Mouse (Mus musculus) lung, postnatal 14 days (tissue): ENCODE measurements at regions not wholly inside any gene's neighbourhood (a gene's known extent, or its start where the extent isn't known, plus 50 kb on each side); places are given as distances from the start of the nearest gene placed in this dataset.
"Not testable (repeated sequence)": the region's sequence is repeated elsewhere in the genome, so short reads cannot be mapped to it uniquely, and the experiment has no call there.

ENCODE experiments used
- DNase-seq: peaks from one replicate; pipeline ENCODE4 v3.0.0; 2021

DNA sequence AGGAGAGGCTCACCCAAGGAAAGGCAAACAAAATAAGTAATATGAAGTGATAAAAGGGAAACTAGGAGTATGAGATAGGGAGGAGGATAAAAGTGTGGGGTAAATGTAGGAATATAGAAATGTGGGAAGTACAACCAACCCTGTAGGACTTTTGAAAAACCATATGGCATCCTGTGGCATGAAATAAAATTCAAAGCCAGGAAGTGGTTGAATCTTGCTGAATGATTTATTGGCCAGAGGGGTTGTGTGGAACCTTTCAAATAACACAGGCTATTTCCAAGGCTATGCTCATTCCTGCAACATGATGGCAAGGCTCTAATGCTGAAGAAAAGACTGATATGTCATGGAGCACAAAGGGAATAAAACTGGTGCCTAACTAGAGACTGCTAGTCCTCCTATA lies 347.9 kb downstream of the Gm11232 start:
- DNase-seq: no peak

DNA sequence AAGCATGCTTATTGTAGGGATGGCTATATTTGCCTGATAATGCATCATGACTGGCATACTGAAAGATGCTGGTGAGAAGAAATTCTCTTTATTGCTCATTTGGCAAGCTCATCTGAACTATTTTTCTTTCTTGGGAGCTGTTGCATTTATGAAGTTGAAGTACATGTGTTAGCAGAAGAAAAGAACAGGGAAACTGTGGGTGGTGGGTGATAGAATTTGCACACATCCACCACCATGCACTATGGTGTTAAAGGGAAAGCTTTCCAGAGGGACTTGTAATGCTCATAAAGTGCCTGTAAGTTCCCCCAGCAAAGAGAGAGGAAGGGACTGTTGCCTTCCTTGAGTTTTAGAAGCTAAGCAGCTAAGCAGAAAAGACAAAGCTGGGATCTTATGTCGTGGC lies 367.3 kb downstream of the Gm11232 start:
- no peak for DNase-seq

DNA sequence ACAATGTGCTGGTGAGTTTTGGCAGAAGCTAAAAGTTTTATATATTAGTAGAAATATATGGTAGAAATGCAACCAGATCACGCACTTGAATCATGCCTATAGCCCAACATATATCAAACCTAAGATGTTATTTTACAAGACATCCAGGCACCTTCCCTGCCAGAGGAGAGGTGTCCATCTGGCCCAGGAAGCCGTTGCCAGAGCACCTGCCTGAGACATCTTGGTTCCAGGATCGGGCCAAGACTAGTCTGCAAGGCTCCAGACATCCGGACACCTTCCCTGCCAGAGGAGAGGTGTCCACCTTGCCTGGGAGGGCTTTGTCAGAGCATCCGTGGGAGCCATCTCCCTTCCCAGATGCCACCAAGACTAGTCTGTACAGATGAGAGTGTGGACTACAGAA lies 388.5 kb downstream of the Gm11232 start:
- DNase-seq: no peak

DNA sequence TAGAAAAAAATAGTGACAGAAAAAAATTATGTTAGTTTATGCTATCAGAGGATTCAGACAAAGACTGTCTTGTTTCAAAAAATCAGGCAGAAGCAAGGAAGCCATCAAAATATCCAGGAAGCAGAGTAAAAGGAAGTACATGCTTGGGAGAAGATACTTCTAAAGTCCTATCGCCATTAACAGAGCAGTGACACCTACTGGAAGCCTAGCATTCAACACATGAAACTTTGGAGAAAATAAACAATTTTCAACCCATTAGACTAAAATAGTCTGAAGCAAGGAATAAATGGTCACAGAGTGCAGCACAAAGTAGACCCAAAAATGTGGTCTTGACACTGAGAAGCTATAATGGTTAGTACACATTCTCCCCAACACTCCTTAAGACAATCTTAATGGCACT lies 394.0 kb downstream of the Gm11232 start:
- no peak for DNase-seq

DNA sequence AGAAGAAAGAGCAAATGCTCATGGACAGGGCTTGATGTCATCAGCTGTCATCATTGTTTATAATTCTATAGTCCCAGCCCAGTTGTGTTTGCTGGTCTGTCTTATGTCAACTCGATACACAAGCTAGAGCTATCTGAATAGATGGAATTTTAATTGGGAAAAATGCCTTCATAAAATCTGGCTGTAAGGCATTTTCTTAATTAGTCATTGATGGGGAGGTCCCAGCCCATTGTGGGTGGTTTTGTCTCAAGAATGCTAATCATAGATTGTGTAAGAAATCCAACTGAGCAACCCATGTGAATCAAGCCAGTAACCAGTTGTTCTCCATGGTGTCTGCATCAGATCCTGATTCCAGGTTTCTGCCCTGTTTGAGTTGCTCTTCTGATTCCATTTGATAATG lies 400.1 kb downstream of the Gm11232 start:
- no peak for DNase-seq

DNA sequence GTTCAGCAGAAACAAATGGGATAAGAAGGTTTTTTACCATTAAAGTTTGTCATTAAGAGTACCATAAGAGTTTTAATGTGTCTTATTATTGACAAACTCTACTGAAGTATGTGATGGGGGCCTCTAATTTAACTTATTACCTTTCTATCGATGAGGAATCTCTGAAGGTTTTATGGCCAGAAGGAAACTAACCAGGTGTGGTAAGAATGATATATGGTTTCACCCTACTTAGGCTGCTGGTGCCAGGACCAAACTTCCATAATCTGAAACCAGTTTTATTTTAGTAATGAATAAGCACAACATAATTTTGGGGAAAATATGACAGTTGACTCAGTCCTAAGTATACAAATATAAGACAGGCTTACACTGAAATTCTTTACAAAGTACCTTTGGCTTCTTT lies 401.1 kb downstream of the Gm11232 start:
- no peak for DNase-seq

DNA sequence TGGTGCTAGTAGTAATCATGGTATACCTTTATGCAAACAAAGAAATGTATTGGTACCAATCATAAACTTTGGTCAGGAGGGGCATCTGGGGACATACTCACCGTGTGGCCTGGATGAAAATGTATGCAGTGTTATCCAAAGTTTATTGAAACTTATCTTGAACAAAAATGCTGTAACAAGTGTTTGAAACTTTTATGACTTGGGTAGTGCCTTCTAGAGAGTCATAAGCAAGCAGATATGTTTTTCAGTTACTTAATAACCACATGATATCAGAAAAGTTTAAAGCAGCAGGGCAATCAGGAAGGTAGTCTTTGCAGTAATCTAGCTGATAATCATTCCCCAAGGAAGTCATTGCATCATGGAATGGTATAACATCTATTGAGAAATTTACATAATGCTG lies 401.5 kb downstream of the Gm11232 start:
- no peak for DNase-seq

DNA sequence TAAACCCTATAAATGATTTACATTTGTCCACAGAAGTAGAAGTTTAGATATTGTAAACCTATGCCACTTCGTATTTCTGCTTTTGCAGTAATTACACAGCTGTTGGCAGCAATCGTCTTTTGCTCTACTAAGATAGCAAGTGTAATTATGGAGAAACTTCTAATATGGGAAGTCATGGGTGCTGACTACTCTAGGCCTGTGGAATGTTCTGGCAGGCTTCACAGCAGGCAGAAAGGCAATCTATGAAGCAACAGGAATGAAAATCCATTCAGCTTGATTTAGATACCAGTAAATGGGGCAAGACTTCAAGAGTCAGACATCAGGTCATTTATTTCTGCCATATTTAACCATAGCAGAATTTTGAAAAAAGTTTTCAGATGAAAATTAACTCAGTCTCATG lies 405.9 kb downstream of the Gm11232 start:
- DNase-seq: no peak

DNA sequence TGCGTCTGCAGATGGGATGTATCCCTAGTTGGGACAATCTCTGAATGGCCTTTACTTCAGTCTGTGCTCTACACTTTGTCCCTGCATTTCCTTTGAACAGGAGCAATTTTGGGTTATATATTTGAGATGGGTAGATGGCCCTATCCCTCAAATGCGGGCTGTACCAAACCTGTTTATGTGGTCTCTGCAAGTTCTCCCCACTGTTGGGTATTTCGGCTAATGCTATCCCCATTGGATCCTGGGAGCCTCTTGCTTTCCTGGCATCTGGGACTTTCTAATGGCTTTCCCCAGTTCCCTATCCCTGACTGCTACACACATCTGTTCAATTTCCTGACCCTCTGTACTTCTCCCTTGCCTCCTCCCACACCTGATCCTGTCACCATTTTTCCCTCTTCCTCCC lies 414.7 kb downstream of the Gm11232 start:
- DNase-seq: no peak

DNA sequence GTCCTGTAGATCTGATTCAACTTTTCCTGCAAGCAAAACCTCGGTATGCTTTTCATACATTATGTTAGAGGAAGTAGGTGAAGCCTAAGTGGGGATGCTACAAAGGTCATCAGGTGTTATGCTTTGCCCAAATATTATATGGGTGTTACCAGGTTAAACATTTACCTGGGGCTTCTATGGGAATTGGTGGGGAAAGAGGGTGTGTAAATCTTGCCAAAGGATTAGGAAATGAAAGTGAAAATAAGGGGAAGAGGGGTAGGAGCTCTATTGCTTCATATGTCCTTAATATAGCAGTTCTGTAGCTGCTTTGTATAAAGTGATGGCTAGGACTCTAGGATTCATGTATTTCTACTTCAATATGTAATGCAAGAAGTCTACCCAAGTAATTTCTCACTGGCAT lies 419.2 kb downstream of the Gm11232 start:
- no peak for DNase-seq

DNA sequence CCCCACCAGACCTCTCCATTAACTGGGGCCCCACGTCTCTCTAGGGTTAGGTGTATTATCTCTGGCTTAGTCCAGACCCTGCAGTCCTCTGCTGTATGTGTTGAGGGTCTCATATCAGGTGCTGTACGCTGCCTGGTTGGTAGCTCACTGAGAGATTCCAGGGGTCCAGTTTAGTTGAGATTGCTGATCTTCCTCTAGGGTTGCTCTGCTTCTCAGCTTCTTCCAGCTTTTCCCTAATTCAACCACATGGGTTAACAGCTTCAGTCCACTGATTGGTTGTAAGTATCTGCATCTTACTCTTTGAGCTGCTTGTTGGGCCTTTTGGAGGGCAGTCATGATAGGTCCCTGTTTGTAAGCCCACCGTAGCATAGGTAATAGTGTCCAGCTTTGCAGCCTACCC lies 425.1 kb downstream of the Gm11232 start:
- DNase-seq: no peak

DNA sequence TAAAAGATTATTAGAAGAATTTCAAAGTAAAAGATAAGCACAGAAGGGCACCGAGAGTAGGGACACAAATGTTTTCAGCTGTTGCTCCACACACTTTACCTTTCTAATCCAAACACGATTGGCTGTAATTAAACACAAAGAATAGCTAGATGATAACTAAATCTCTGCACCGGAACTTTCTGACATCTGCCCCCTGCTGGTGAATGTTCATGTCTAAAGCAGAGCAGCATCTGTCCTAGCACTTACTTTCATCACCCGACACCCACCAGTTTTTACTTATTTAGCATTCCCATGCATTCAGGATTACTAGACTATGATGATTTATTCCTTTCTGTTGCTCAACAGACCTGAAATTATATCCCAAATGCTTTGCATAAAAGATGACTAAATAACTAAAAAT lies 425.7 kb downstream of the Gm11232 start:
- DNase-seq: peak; percentile 64

DNA sequence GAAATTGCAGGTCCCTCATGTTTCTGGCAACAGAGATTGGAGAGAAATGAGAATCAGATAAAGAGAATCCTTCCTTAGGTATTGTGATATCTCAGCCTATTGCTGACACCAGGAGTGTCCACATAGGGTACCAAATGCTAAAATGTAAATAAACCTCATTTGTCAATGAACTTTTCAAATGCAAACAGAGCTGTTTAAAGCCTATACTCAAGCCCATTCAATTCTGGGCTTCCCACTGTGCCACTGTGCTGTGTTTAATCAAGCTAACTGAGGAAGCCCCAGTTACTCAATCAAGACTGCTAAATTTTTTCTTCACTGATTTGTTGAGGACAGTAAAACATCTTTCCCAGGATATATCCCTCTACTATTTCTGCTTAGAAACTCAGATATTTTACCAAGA lies 441.2 kb downstream of the Gm11232 start:
- no peak for DNase-seq

DNA sequence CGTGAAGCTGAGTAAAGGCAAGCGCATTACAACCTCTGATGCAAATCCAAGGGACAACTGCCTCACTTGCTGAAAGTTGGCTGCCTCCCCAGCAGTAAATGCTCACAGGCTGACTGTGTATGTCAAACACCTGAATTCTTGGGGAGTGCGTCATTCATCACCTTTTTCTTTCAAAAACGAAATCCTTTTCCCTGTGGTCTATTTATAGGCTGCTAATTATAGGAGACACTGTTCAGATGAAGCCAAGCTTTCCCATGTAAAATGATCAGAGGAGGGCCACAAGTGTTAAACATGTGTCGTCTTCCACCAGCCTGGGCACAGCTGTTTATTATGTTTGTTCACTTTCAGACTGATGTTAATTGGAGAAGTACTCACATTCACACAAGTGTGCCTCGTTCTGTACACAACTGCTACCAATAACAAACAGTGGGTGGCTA lies 450.6 kb downstream of the Gm11232 start:
- no peak for DNase-seq

DNA sequence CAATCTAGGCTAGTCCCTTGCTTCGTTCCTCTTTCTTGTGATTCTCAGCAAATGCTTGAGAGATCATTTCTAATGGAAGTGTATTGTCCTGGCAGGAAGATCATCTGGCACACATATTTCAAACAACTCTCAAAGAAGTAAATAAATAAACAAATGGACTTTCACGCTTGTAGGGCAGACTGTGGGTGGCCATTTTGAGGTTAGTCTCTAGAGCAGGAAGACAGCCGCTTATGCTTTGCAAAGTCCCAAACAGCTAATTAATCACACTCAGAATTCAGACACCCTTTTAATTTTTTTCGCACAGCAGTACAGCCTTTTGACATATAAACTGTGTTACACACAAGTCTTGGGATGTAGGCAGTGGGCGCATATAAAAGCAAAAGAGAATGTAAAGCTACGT lies 451.1 kb downstream of the Gm11232 start:
- DNase-seq: no peak

DNA sequence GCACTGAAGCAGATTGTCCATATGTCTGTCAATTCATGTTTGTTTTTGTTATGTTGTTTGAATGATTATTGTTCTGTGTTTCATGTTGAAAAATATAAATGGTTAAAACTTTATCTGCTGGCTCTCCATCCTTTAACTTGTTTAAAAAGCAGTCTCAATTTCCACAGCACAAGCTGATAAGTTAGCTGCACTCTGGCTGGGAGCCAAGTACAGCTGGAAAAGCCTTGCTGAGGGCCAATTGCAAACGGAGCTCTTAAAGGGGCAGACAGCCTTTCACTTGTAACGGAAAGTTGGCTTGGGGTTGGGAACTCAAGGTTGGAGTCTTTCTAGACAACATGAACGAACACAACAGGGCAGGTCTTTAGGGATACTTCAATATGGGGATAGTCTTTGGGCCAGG lies 462.0 kb downstream of the Gm11232 start:
- DNase-seq: not testable (repeated sequence)

DNA sequence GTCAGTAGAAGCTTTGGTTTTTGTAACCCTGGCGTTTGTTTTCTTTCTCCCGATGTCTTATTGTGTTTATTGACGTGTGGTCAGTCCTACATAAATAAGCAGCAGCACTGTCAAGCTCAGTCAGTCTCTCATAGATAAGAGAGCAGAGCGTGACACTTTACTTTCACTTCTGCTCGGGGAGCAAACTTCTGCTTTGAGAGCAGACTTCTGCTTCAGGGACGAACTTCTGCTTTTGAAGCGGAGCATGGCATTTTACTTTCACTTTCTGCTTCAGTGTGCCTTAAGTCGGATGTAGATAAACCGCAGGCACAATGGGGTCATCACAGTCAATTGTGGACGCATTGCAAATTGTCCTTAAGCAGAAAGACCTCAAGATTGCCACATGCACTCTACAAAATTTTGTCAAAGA lies 466.0 kb downstream of the Gm11232 start:
- DNase-seq: peak; percentile 24

DNA sequence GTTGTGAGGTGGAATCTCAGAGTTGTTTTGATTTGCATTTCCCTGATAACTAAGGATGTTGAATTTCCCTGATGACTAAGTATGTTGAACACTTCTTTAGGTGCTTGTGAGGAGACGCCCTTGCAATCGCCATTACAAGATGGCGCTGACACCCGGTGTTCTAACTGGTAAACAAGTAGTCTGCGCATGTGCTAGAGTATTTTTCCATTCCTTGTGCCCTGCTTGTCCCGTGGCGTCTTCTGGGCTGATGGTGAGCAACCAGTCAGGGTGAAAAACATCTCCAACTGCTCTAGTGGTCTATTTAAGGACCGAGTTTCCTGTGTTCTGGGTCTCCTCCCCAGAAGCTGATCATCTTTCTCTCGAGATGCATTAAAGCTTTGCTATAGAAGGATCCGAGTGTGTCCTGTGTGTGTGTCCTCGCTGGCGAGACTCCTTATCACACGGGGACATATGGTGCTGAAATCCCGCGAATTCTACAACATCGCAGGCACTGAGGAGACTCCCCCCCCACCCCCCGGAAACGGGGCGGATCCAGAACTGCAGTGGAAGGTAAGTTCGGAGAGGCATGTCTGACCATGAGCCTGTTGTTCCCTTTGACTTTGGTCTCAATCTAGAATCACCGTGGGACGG lies 466.5 kb downstream of the Gm11232 start:
- peak; percentile 38 for DNase-seq

DNA sequence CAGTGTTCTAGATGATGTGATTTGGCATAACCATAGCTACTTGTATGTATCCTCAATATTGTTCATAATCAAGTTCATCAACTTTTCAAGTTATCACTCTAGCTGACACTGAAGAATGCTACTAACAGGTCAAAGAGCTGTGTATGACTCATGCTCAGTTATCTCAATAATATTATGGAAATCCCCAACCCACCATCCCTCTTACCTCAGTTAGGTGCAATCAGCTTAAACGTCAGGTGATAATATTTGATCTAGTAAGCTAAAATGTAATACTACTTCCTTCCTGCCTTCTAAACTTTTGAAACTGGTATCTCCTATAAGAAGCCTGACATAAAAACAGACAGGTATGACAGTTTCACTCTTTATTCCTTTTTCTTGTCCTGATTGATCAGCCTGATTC lies 474.6 kb downstream of the Gm11232 start:
- DNase-seq: no peak

DNA sequence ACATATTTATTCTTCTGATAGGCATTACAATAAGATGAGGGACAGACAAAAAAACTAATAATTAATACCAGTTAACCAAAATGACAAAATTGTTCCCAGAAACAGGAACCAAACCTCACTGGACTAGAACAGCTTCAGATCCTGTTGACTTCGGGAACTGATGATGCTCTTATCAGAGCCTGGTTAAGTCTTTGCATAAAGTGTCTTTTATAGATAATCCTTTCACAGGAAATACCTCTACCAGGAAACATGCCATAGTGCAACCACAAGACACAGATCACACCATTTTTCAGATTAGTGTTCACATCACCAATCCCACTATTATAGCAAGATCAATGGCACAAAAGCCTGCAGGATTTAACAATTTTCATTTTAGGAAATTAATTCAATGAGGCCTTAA lies 478.1 kb downstream of the Gm11232 start:
- no peak for DNase-seq

DNA sequence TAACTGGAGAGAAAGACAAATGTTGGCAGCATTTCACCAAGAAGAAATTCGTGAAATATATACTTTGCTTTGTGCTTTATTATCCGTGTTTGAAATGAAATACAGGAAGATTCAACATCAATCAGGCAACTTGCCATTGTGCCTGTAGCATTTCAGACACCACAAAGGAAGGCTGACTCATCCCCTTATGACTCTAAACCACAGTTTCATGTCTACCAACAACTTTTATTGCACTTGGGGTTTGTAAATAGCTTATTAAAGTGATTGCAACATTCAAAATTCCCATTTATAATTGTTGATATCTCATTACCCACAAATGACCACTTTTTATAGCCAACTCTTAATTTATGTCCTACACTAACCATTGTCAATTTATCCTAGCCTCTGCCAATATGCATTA lies 497.9 kb downstream of the Gm11232 start:
- DNase-seq: no peak

DNA sequence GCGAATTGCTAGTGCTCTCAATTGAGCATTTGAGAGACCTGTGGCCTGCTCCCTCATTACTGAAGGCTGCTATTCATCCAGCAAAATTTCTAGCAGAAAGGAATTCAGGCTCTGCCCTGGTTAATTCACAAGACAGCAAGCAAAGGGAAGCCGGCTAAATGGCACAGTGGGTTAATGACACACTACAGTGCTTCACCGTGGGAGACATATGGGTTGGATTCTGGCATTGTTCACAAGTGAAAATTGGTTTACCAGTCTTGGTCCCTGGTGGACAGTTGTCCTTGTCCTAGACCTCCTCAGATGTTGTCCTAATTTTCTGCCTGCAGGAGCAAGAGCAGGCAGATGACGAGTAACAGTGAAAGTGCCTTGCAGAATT lies 527.3 kb downstream of the Gm11232 start:
- DNase-seq: no peak

DNA sequence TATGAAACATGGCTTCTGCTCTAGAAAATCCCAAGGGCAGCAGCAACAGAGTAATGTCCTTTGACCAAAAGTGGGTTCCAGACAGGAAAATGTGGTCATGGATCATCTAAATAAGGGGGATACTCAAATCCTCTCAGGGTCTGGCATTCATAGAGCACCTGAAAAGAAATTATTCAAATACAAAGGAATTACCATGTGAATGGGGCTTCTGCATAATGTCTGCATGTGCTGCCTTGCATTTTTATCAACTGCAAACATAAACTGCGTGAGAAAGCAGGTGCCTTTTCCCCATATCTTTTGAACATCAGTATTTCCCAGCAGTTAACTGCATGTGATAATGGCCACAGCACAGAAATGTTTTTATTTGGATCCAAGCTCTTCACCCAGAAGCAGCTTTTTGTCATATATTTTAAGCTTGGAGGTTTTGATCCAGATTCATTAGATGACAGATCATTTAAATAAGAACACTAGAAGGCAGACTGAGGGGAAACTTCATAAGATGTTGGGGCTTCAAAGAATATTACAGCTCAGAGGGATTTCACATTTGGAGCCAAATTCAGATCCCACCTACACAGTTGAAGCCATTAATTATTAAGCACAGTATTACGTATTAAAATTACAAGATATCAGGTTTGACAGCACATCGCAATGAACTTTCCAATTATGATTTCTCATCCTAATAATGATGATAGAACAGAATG lies 527.8 kb downstream of the Gm11232 start:
- no peak for DNase-seq

DNA sequence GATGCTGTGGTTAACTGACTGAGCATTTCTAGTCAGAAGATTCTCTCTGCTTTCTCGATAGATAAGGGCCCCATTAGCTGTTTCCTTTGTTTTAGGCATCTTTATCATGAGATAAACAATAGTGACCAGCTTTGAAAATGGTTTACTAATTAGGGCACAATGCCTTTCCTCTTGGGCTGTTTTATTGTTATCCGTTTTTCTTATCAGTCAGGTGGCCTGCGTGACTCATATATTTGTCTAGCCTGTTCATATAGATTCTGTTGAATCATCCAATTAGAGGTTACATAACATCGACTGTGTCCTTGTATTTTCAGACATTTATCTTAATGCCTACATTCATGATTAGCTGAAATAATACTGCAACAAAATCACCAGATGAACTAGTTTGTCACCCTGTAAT lies 531.1 kb downstream of the Gm11232 start:
- no peak for DNase-seq

DNA sequence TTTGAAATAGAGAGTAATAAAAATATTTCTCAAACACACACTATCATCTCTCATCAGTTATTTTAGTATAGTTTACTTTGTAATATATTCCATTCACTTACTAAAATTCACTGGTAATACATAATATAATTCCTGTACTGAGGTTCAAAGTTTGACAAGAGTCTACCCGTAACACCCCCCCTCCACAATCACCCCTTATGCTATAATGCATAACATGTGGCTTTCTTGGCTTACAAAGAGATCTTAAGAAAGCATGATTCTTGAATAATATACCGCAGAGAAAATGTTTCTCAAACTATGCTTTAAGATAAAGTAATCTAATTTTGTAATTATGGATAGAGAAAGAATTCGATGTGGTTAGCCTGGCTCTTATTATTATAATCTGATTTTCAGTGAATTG lies 539.7 kb downstream of the Gm11232 start:
- no peak for DNase-seq
